Mouse (Mus musculus): ENCODE measurements at regions not wholly inside any gene's neighbourhood (a gene's known extent, or its start where the extent isn't known, plus 50 kb on each side); places are given as distances from the start of the nearest gene placed in this dataset.
A peak's percentile ranks its signal among the peaks of the same experiment; 100 is the strongest.

- no peak for DNase-seq (ENCODE audit: low spot score)
- H3K27me3 ChIP-seq (ENCODE audit: insufficient read depth, low read length) = no peaks in the 10 kb centered on the region
- 0 out of 2 replicates have a peak, but pooled peaks have one; percentile 3 for TF ChIP-seq CTCF (IDR thresholded peaks at IDR 0.05; ENCODE audit: low read depth)
Observed at GRCm38 (mm10) chr16:93028016-93028415, 202.1 kb upstream of the Runx1 start.

GRCm38 (mm10) chr16:93026094-93026648 lies 200.2 kb upstream of the Runx1 start:
- no peak for TF ChIP-seq CTCF (IDR thresholded peaks at IDR 0.05; ENCODE audit: low read depth)
- H3K27ac ChIP-seq = no peak overlapping the region

More at GRCm38 (mm10) chr16:93028016-93028415, 202.1 kb upstream of the Runx1 start:
- no peak for ATAC-seq (replicated peaks; ENCODE audit: low FRiP score, low read depth)
- Histone ChIP-seq H3K27ac (no peak overlapping the region), H3K4me3 (replicated peaks; ENCODE audit: low read depth, low read length) (no peak overlapping the region), H3K4me1 (replicated peaks; ENCODE audit: insufficient read depth, low read length) (no peaks in the 10 kb centered on the region; the same call in 1 of the 2 replicates), H3K4me2 (ENCODE audit: low read length) (no peak overlapping the region), H3K36me3 (ENCODE audit: insufficient read depth, low read length) (no peaks in the 10 kb centered on the region), H3K9me3 (replicated peaks; ENCODE audit: low read length) (no peaks in the 10 kb centered on the region), H3K9ac (ENCODE audit: low read depth, low read length) (no peak overlapping the region)
- 76% methylated on average over 7 of the region's 7 CpGs for WGBS

GRCm38 (mm10) chr16:93019800-93020555 lies 194.0 kb upstream of the Runx1 start:
- Histone ChIP-seq H3K4me2 (ENCODE audit: low read length) (no peak overlapping the region), H3K9me3 (replicated peaks; ENCODE audit: low read length) (no peaks in the 10 kb centered on the region), H3K36me3 (ENCODE audit: insufficient read depth, low read length) (no peaks in the 10 kb centered on the region), H3K27me3 (ENCODE audit: insufficient read depth, low read length) (no peaks in the 10 kb centered on the region), H3K4me3 (replicated peaks; ENCODE audit: low read depth, low read length) (no peak overlapping the region), H3K9ac (ENCODE audit: low read depth, low read length) (no peak overlapping the region), H3K4me1 (replicated peaks; ENCODE audit: insufficient read depth, low read length) (no peaks in the 10 kb centered on the region), H3K27ac (no peak overlapping the region)
- no peak for TF ChIP-seq CTCF (IDR thresholded peaks at IDR 0.05; ENCODE audit: low read depth)
- 69% methylated on average over 7 of the region's 7 CpGs for WGBS
- no peak for DNase-seq (ENCODE audit: low spot score)
- ATAC-seq (replicated peaks; ENCODE audit: low FRiP score, low read depth) = no peak

More at GRCm38 (mm10) chr16:93026094-93026648, 200.2 kb upstream of the Runx1 start:
- Histone ChIP-seq H3K27me3 (ENCODE audit: insufficient read depth, low read length) (no peaks in the 10 kb centered on the region), H3K9me3 (replicated peaks; ENCODE audit: low read length) (no peaks in the 10 kb centered on the region), H3K4me1 (replicated peaks; ENCODE audit: insufficient read depth, low read length) (no peaks in the 10 kb centered on the region; the same call in 1 of the 2 replicates), H3K4me3 (replicated peaks; ENCODE audit: low read depth, low read length) (no peak overlapping the region), H3K4me2 (ENCODE audit: low read length) (no peak overlapping the region), H3K9ac (ENCODE audit: low read depth, low read length) (no peak overlapping the region), H3K36me3 (ENCODE audit: insufficient read depth, low read length) (no peaks in the 10 kb centered on the region)
- ATAC-seq (replicated peaks; ENCODE audit: low FRiP score, low read depth) (no peak), DNase-seq (ENCODE audit: low spot score) (no peak)
- 60% methylated on average over 11 of the region's 11 CpGs for WGBS

GRCm38 (mm10) chr16:93018766-93019165 lies 192.8 kb upstream of the Runx1 start:
- Histone ChIP-seq H3K9ac (ENCODE audit: low read depth, low read length) (no peak overlapping the region), H3K27ac (no peak overlapping the region), H3K4me2 (ENCODE audit: low read length) (no peak overlapping the region), H3K9me3 (replicated peaks; ENCODE audit: low read length) (no peaks in the 10 kb centered on the region), H3K4me3 (replicated peaks; ENCODE audit: low read depth, low read length) (no peak overlapping the region), H3K36me3 (ENCODE audit: insufficient read depth, low read length) (no peaks in the 10 kb centered on the region), H3K4me1 (replicated peaks; ENCODE audit: insufficient read depth, low read length) (no peaks in the 10 kb centered on the region), H3K27me3 (ENCODE audit: insufficient read depth, low read length) (no peaks in the 10 kb centered on the region)
- whole genome bisulfite sequencing = 43% methylated on average over 5 of the region's 5 CpGs
- TF ChIP-seq CTCF (IDR thresholded peaks at IDR 0.05; ENCODE audit: low read depth) = no peak
- DNase-seq (ENCODE audit: low spot score) (no peak), ATAC-seq (replicated peaks; ENCODE audit: low FRiP score, low read depth) (no peak)

- Histone ChIP-seq H3K27ac (no peak overlapping the region), H3K4me2 (ENCODE audit: low read length) (no peak overlapping the region), H3K4me3 (replicated peaks; ENCODE audit: low read depth, low read length) (no peak overlapping the region), H3K9me3 (replicated peaks; ENCODE audit: low read length) (no peaks in the 10 kb centered on the region), H3K9ac (ENCODE audit: low read depth, low read length) (no peak overlapping the region), H3K4me1 (replicated peaks; ENCODE audit: insufficient read depth, low read length) (no peaks in the 10 kb centered on the region), H3K27me3 (ENCODE audit: insufficient read depth, low read length) (no peaks in the 10 kb centered on the region), H3K36me3 (ENCODE audit: insufficient read depth, low read length) (no peaks in the 10 kb centered on the region)
- DNase-seq (ENCODE audit: low spot score) (no peak), ATAC-seq (replicated peaks; ENCODE audit: low FRiP score, low read depth) (no peak)
- no peak for TF ChIP-seq CTCF (IDR thresholded peaks at IDR 0.05; ENCODE audit: low read depth)
- 88% methylated on average over 9 of the region's 9 CpGs for WGBS
Observed at GRCm38 (mm10) chr16:93017025-93017424, 191.1 kb upstream of the Runx1 start.

- ATAC-seq (replicated peaks; ENCODE audit: low FRiP score, low read depth) (no peak), DNase-seq (ENCODE audit: low spot score) (no peak)
- TF ChIP-seq CTCF (IDR thresholded peaks at IDR 0.05; ENCODE audit: low read depth) = no peak
- Histone ChIP-seq H3K4me2 (ENCODE audit: low read length) (no peak overlapping the region), H3K36me3 (ENCODE audit: insufficient read depth, low read length) (no peaks in the 10 kb centered on the region), H3K4me3 (replicated peaks; ENCODE audit: low read depth, low read length) (no peak overlapping the region), H3K27me3 (ENCODE audit: insufficient read depth, low read length) (no peaks in the 10 kb centered on the region), H3K9me3 (replicated peaks; ENCODE audit: low read length) (no peaks in the 10 kb centered on the region), H3K9ac (ENCODE audit: low read depth, low read length) (no peak overlapping the region), H3K27ac (no peak overlapping the region), H3K4me1 (replicated peaks; ENCODE audit: insufficient read depth, low read length) (no peaks in the 10 kb centered on the region)
- WGBS = 55% methylated on average over 6 of the region's 6 CpGs
Observed at GRCm38 (mm10) chr16:93015636-93016035, 189.7 kb upstream of the Runx1 start.

Measured in kidney, postnatal 0 days (tissue).